Mouse (Mus musculus): Measurements from ENCODE around the gene Rhag.

DNA sequence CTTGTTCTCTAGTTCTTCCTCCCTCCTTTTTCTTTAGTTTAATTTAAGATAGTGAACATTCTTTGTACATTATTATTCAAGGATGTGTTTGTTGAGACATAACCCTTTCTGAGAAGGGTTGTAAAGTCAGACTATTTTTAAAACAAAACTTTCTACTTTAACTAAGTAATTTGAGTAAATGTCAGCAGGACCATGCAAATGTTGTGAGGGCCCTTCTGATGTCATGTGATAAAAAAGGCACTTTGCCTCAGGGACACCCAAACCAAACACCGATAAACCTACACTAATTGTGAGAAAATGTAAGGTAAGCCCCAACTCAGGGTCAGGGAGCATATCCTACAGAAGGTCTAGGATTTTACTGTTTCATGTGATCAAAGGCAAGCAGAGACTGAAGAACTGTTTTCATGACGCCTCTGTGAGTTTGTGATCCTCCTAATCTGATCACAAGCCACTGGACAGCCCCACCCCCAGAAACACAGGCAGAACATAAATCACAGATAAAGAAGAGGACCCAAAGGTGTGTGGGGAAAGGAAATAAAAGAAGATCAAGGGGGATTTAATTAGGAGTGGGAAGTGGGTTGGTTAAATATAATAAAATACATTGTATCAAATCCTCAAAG is 3.9 kb upstream of the Rhag start, which contains the start of gene Crisp2:
- TF ChIP-seq CTCF (IDR thresholded peaks at IDR 0.05; ENCODE audit: low read depth, low read length), result no peak
- TF ChIP-seq POLR2AphosphoS5 (IDR thresholded peaks at IDR 0.05; ENCODE audit: insufficient replicate concordance, low read depth, low read length), result no peak
- TF ChIP-seq GATA1 (IDR thresholded peaks at IDR 0.05; ENCODE audit: borderline replicate concordance, low read length), result no peak

Data from G1E (cell line).